Mouse (Mus musculus): Measurements from ENCODE around the gene Nutf2-ps1. TPM values are rescaled to one million over a fixed set of nuclear protein-coding genes. Genes with fewer than 3 reads are reported as not detected.

The Nutf2-ps1 gene
- total and polyA plus RNA-seq, 2 experiments from 2014 or later = 120 to 216 TPM

- 11% methylated on average over 8 of the region's 8 CpGs for WGBS
- ATAC-seq (ENCODE audit: insufficient read depth, low read depth) = peak; percentile 17; the same call in 1 of the 2 replicates
These were observed 10.1 kb downstream of the Nutf2-ps1 start for GRCm38 (mm10) chr19:53578597-53579252.

DNA sequence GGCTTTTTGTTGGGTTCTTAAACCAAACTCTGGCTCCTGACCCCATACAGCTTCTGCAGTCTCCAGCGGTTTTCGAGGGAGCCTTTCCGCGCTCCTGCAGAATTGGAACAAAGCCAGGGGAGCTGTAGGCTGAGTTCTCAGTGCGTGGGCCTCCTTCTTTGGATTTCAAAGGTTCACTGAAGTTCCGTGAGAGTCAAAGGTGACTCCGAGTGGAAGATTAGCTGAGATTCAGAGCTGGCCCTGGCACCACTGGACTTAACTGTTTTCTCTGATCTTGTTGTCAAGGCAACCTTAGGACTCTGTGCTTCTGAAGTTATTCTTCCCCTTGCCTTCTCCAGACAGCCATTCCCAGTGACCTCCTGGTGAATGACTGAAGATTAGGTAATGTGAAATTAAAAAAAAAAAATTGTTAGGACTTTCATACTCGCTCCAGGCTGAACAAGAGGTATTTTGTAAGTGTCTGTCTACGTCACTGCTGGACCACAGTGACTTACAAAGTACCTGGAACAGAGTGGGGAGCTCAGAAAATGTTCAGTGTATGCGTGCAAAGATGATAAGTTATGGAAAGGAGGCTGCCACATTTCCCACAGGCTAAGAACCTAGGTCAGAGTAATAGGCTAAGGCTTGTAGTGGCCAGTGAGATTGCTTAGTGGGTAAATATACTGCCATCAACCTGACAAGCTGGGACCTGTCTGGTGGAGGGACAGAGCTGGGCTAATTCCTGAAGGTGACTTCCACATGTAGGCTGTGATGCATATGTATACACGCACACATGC, 11.7 kb downstream of the Nutf2-ps1 start:
- Histone ChIP-seq H3K4me3 (ENCODE audit: low read depth, low read length) (no peak overlapping the region), H3K36me3 (replicated peaks; ENCODE audit: control insufficient read depth, insufficient read depth, low read length) (no peaks in the 10 kb centered on the region), H3K4me2 (ENCODE audit: low read depth, low read length) (no peak overlapping the region), H3K4me1 (ENCODE audit: control insufficient read depth, insufficient read depth) (peaks cover 24% of the 10 kb centered on the region; the same call in 1 of the 2 replicates), H3K27ac (ENCODE audit: low read depth) (no peak overlapping the region), H3K9ac (replicated peaks; ENCODE audit: low read depth, low read length) (no peak overlapping the region), H3K9me3 (replicated peaks; ENCODE audit: control insufficient read depth, low read length) (no peaks in the 10 kb centered on the region), H3K27me3 (ENCODE audit: control insufficient read depth, insufficient read depth, low read length) (no peaks in the 10 kb centered on the region)
- TF ChIP-seq EP300 (IDR thresholded peaks at IDR 0.05; ENCODE audit: low read depth) (no peak), CTCF (IDR thresholded peaks at IDR 0.05; ENCODE audit: low read depth) (no peak)
- 36% methylated on average over 11 of the region's 11 CpGs for WGBS
- ATAC-seq (ENCODE audit: insufficient read depth, low read depth) (no peak), DNase-seq (ENCODE audit: low spot score) (no peak)

More at GRCm38 (mm10) chr19:53578597-53579252, 10.1 kb downstream of the Nutf2-ps1 start:
- Histone ChIP-seq H3K4me3 (ENCODE audit: low read depth, low read length) (no peak overlapping the region), H3K9me3 (replicated peaks; ENCODE audit: control insufficient read depth, low read length) (no peaks in the 10 kb centered on the region), H3K4me1 (ENCODE audit: control insufficient read depth, insufficient read depth) (peaks cover 24% of the 10 kb centered on the region; the same call in 1 of the 2 replicates), H3K27me3 (ENCODE audit: control insufficient read depth, insufficient read depth, low read length) (no peaks in the 10 kb centered on the region), H3K9ac (replicated peaks; ENCODE audit: low read depth, low read length) (no peak overlapping the region), H3K36me3 (replicated peaks; ENCODE audit: control insufficient read depth, insufficient read depth, low read length) (no peaks in the 10 kb centered on the region), H3K27ac (ENCODE audit: low read depth) (no peak overlapping the region), H3K4me2 (ENCODE audit: low read depth, low read length) (no peak overlapping the region)
- TF ChIP-seq EP300 (IDR thresholded peaks at IDR 0.05; ENCODE audit: low read depth) = no peak
- TF ChIP-seq CTCF (IDR thresholded peaks at IDR 0.05; ENCODE audit: low read depth) = peak; percentile 85
- peak; percentile 78 for DNase-seq (ENCODE audit: low spot score)

DNA sequence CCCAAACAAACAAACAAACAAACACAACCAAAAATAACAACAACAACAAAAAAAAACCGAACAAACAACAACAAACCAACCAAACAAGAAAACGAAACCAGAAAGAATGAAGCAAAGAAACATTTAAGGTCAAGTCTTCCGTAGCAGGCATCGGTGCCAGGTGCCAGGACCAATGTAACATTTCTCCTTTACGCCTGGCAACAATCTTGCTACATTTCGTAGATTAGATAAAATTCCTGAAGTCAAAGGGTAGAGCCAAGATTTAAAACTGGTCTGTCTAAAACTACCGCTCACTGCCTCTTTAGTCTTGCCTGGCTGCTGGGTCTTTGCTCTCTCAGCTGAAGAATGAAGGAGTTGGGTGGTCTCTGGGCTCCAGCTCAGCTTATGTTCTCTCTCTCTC, 12.8 kb downstream of the Nutf2-ps1 start:
- Histone ChIP-seq H3K9ac (replicated peaks; ENCODE audit: low read depth, low read length) (no peak overlapping the region), H3K4me2 (ENCODE audit: low read depth, low read length) (peak overlapping the region; percentile 44), H3K4me1 (ENCODE audit: control insufficient read depth, insufficient read depth) (peaks cover 33% of the 10 kb centered on the region; the same call in 1 of the 2 replicates), H3K27me3 (ENCODE audit: control insufficient read depth, insufficient read depth, low read length) (no peaks in the 10 kb centered on the region), H3K36me3 (replicated peaks; ENCODE audit: control insufficient read depth, insufficient read depth, low read length) (no peaks in the 10 kb centered on the region), H3K9me3 (replicated peaks; ENCODE audit: control insufficient read depth, low read length) (no peaks in the 10 kb centered on the region), H3K4me3 (ENCODE audit: low read depth, low read length) (peak overlapping the region; percentile 1; the same call in 1 of the 2 replicates), H3K27ac (ENCODE audit: low read depth) (peak overlapping the region; percentile 68)
- DNase-seq (ENCODE audit: low spot score) (no peak), ATAC-seq (ENCODE audit: insufficient read depth, low read depth) (peak; percentile 48; the same call in 1 of the 2 replicates)
- TF ChIP-seq EP300 (IDR thresholded peaks at IDR 0.05; ENCODE audit: low read depth) (0 out of 2 replicates have a peak, but pooled peaks have one; percentile 25), CTCF (IDR thresholded peaks at IDR 0.05; ENCODE audit: low read depth) (no peak)
- 34% methylated on average over 7 of the region's 7 CpGs for WGBS

GRCm38 (mm10) chr19:53575296-53576010, 13.4 kb downstream of the Nutf2-ps1 start:
- Histone ChIP-seq H3K27me3 (ENCODE audit: control insufficient read depth, insufficient read depth, low read length) (no peaks in the 10 kb centered on the region), H3K27ac (ENCODE audit: low read depth) (peak overlapping the region; percentile 68), H3K9ac (replicated peaks; ENCODE audit: low read depth, low read length) (no peak overlapping the region), H3K9me3 (replicated peaks; ENCODE audit: control insufficient read depth, low read length) (no peaks in the 10 kb centered on the region), H3K4me3 (ENCODE audit: low read depth, low read length) (0 out of 2 replicates have a peak overlapping the region, but pooled peaks have one; percentile 1), H3K4me2 (ENCODE audit: low read depth, low read length) (peak overlapping the region; percentile 44; the same call in 1 of the 2 replicates), H3K4me1 (ENCODE audit: control insufficient read depth, insufficient read depth) (peaks cover 33% of the 10 kb centered on the region; the same call in 1 of the 2 replicates), H3K36me3 (replicated peaks; ENCODE audit: control insufficient read depth, insufficient read depth, low read length) (no peaks in the 10 kb centered on the region)
- 0 out of 2 replicates have a peak, but pooled peaks have one; percentile 30 for ATAC-seq (ENCODE audit: insufficient read depth, low read depth)
- 37% methylated on average over 4 of the region's 4 CpGs for WGBS
- no peak for DNase-seq (ENCODE audit: low spot score)
- TF ChIP-seq EP300 (IDR thresholded peaks at IDR 0.05; ENCODE audit: low read depth) (no peak), CTCF (IDR thresholded peaks at IDR 0.05; ENCODE audit: low read depth) (no peak)

- no peak for ATAC-seq (ENCODE audit: insufficient read depth, low read depth)
- H3K9ac ChIP-seq (replicated peaks; ENCODE audit: low read depth, low read length) = no peak overlapping the region
- TF ChIP-seq EP300 (IDR thresholded peaks at IDR 0.05; ENCODE audit: low read depth) (no peak), CTCF (IDR thresholded peaks at IDR 0.05; ENCODE audit: low read depth) (no peak)
- 79% methylated on average over 7 of the region's 7 CpGs for WGBS
- DNase-seq (ENCODE audit: low spot score) = no peak
- H3K4me2 ChIP-seq (ENCODE audit: low read depth, low read length) = no peak overlapping the region
- H3K4me3 ChIP-seq (ENCODE audit: low read depth, low read length) = no peak overlapping the region
- no peak overlapping the region for H3K27ac ChIP-seq (ENCODE audit: low read depth)
- no peaks in the 10 kb centered on the region for H3K36me3 ChIP-seq (replicated peaks; ENCODE audit: control insufficient read depth, insufficient read depth, low read length)
- no peaks in the 10 kb centered on the region for H3K9me3 ChIP-seq (replicated peaks; ENCODE audit: control insufficient read depth, low read length)
- peaks cover 33% of the 10 kb centered on the region; the same call in 1 of the 2 replicates for H3K4me1 ChIP-seq (ENCODE audit: control insufficient read depth, insufficient read depth)
- H3K27me3 ChIP-seq (ENCODE audit: control insufficient read depth, insufficient read depth, low read length) = no peaks in the 10 kb centered on the region
These were observed 14.3 kb downstream of the Nutf2-ps1 start for GRCm38 (mm10) chr19:53574546-53574945.
